Mouse (Mus musculus): Measurements from ENCODE around the gene Smad6. TPM values are rescaled to one million over a fixed set of nuclear protein-coding genes. Genes with fewer than 3 reads are reported as not detected.

Smad6 gene
- polyA plus RNA-seq, 1 experiment: 8.0 TPM

DNA sequence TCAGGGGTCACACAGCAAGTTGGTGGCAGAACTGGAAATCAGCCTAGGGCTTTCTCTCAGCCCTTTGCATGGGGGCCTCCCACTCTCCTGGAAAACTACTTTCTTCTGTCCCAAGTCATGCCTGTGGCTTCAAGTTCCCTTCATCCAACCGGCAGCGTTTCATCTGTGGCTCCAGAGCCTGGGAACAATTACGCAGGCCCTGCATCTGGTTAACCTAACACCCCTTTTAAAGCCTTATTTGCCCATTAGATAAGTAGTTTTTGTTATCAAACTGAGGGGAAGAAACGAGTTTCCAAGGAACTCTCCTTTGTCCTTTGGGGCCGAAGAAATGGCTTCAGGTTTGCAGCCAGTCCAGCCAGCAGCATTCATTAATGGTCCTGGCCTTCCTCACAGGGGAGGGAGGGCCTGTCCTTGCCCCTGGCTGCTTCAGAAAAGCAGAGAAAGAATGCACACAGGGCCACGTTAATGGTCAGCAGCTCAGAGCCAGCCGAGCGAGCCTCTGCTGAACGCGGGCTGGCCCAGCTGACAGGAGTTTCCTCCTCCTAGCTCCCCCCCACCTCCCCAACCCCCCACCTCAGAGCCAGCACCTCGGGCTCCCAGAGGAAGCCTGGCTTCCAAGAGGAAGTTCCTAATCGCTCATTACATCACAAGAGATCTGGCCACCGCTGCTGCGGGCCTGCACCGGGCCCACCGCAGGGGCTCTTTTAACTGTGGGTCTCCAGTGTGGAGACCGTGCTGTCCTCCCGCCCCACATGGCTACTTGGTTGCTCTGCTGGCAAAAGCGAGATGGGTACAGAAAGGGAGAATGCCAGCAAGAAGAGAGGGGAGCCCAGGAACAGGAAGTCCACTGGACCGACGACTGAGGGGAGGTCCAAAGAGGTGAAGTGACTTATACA is 61.7 kb downstream of the Smad6 start:
- no peak for DNase-seq
- 70% methylated on average over 21 of the region's 21 CpGs for WGBS
- Histone ChIP-seq H3K27me3 (ENCODE audit: control insufficient read depth, insufficient read depth, low read length) (no peaks in the 10 kb centered on the region), H3K27ac (ENCODE audit: control insufficient read depth, insufficient read depth, low read length) (no peak overlapping the region), H3K4me1 (replicated peaks; ENCODE audit: control insufficient read depth, insufficient read depth, low read length) (0 out of 2 replicates have a peak, but pooled peaks cover 4% of the 10 kb centered on the region), H3K4me3 (ENCODE audit: control insufficient read depth, insufficient read depth, low read length) (no peak overlapping the region), H3K36me3 (ENCODE audit: control insufficient read depth, insufficient read depth, low read length) (no peaks in the 10 kb centered on the region)
- TF ChIP-seq CTCF (IDR thresholded peaks at IDR 0.05; ENCODE audit: borderline replicate concordance, control insufficient read depth, extremely low read depth, insufficient read depth, low read length, poor library complexity): no peak
- TF ChIP-seq POLR2A (IDR thresholded peaks at IDR 0.05; ENCODE audit: control insufficient read depth, extremely low read depth, insufficient read depth, low read length, poor library complexity): no peak

- Histone ChIP-seq H3K27ac (ENCODE audit: control insufficient read depth, insufficient read depth, low read length) (no peak overlapping the region), H3K4me3 (ENCODE audit: control insufficient read depth, insufficient read depth, low read length) (no peak overlapping the region), H3K36me3 (ENCODE audit: control insufficient read depth, insufficient read depth, low read length) (no peaks in the 10 kb centered on the region), H3K27me3 (ENCODE audit: control insufficient read depth, insufficient read depth, low read length) (no peaks in the 10 kb centered on the region), H3K4me1 (replicated peaks; ENCODE audit: control insufficient read depth, insufficient read depth, low read length) (0 out of 2 replicates have a peak, but pooled peaks cover 4% of the 10 kb centered on the region)
- 89% methylated on average over 17 of the region's 17 CpGs for WGBS
- TF ChIP-seq POLR2A (IDR thresholded peaks at IDR 0.05; ENCODE audit: control insufficient read depth, extremely low read depth, insufficient read depth, low read length, poor library complexity) (no peak), CTCF (IDR thresholded peaks at IDR 0.05; ENCODE audit: borderline replicate concordance, control insufficient read depth, extremely low read depth, insufficient read depth, low read length, poor library complexity) (no peak)
- no peak for DNase-seq
These were observed 62.5 kb downstream of the Smad6 start for GRCm38 (mm10) chr9:63959129-63959932.

DNA sequence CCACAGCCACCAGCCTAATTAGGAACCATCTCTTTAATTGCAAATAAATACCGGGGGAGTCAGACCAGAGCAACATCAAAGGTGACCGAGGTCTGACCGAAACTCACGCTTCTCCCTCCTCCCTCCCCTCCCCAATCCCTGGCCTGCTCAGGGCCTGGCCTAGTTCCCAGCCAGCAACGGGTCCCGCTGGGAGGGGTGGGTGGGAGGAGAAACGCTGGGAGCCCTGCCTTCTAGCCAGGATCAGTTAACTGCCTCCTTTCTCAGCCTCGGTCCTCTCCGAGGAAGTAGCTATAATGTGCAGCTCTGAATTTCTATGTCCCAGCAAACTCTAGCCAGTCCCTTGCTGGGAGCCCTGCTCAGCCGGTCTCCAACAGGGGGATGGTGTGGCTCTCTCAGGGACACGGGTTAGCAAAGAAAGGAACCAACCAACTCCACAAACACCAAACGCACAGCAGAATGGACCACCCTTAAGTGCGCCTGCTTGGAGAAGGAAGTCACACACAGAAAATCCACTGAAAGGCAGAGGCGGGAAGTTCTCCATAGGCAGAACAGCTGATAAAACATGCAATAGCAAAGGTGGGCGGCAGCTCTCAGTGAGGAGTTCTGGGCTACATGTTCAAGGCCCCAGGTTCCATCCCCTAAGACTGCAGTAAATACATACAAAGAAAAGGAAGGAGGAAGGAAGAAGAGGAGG is 63.4 kb downstream of the Smad6 start:
- DNase-seq: no peak
- H3K36me3 ChIP-seq (ENCODE audit: control insufficient read depth, insufficient read depth, low read length): no peaks in the 10 kb centered on the region
- no peaks in the 10 kb centered on the region for H3K27me3 ChIP-seq (ENCODE audit: control insufficient read depth, insufficient read depth, low read length)
- 0 out of 2 replicates have a peak, but pooled peaks cover 4% of the 10 kb centered on the region for H3K4me1 ChIP-seq (replicated peaks; ENCODE audit: control insufficient read depth, insufficient read depth, low read length)
- no peak overlapping the region for H3K27ac ChIP-seq (ENCODE audit: control insufficient read depth, insufficient read depth, low read length)
- no peak overlapping the region for H3K4me3 ChIP-seq (ENCODE audit: control insufficient read depth, insufficient read depth, low read length)
- TF ChIP-seq CTCF (IDR thresholded peaks at IDR 0.05; ENCODE audit: borderline replicate concordance, control insufficient read depth, extremely low read depth, insufficient read depth, low read length, poor library complexity) (no peak), POLR2A (IDR thresholded peaks at IDR 0.05; ENCODE audit: control insufficient read depth, extremely low read depth, insufficient read depth, low read length, poor library complexity) (no peak)
- 83% methylated on average over 15 of the region's 15 CpGs for WGBS

GRCm38 (mm10) chr9:63957647-63958185 is 64.1 kb downstream of the Smad6 start:
- Histone ChIP-seq H3K4me1 (replicated peaks; ENCODE audit: control insufficient read depth, insufficient read depth, low read length) (0 out of 2 replicates have a peak, but pooled peaks cover 4% of the 10 kb centered on the region), H3K4me3 (ENCODE audit: control insufficient read depth, insufficient read depth, low read length) (no peak overlapping the region), H3K36me3 (ENCODE audit: control insufficient read depth, insufficient read depth, low read length) (no peaks in the 10 kb centered on the region), H3K27ac (ENCODE audit: control insufficient read depth, insufficient read depth, low read length) (no peak overlapping the region), H3K27me3 (ENCODE audit: control insufficient read depth, insufficient read depth, low read length) (no peaks in the 10 kb centered on the region)
- TF ChIP-seq POLR2A (IDR thresholded peaks at IDR 0.05; ENCODE audit: control insufficient read depth, extremely low read depth, insufficient read depth, low read length, poor library complexity): no peak
- no peak for TF ChIP-seq CTCF (IDR thresholded peaks at IDR 0.05; ENCODE audit: borderline replicate concordance, control insufficient read depth, extremely low read depth, insufficient read depth, low read length, poor library complexity)
- no peak for DNase-seq
- 90% methylated on average over 11 of the region's 11 CpGs for WGBS

DNA sequence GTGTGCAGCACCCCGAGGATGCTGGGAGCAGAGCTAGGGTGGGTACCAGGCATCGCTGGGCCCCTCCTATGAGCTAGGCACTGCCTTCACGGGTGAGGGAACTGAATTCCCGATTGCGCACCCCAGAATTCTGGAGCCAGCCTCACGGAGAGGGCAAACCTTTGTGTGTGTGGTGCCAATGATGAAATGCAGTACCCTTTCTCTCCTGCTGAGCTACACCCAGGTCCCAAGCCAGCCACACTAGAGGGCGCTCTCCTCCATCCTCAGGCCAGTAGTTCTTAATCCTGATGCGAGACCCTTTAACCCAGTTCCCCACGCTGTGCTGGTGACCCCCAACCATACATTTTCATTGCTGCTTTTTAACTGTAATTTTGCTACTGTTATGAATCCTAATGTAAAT is 65.8 kb downstream of the Smad6 start:
- TF ChIP-seq CTCF (IDR thresholded peaks at IDR 0.05; ENCODE audit: borderline replicate concordance, control insufficient read depth, extremely low read depth, insufficient read depth, low read length, poor library complexity) (peak; percentile 77; the same call in 1 of the 2 replicates), POLR2A (IDR thresholded peaks at IDR 0.05; ENCODE audit: control insufficient read depth, extremely low read depth, insufficient read depth, low read length, poor library complexity) (no peak)
- peak; percentile 68 for DNase-seq
- no peak overlapping the region for H3K4me3 ChIP-seq (ENCODE audit: control insufficient read depth, insufficient read depth, low read length)
- 0 out of 2 replicates have a peak, but pooled peaks cover 4% of the 10 kb centered on the region for H3K4me1 ChIP-seq (replicated peaks; ENCODE audit: control insufficient read depth, insufficient read depth, low read length)
- H3K27me3 ChIP-seq (ENCODE audit: control insufficient read depth, insufficient read depth, low read length): no peaks in the 10 kb centered on the region
- 13% methylated on average over 9 of the region's 9 CpGs for WGBS
- no peaks in the 10 kb centered on the region for H3K36me3 ChIP-seq (ENCODE audit: control insufficient read depth, insufficient read depth, low read length)
- no peak overlapping the region for H3K27ac ChIP-seq (ENCODE audit: control insufficient read depth, insufficient read depth, low read length)
